13 mouse cellular contexts compared by ENCODE assay signal in the genomic region with DNA sequence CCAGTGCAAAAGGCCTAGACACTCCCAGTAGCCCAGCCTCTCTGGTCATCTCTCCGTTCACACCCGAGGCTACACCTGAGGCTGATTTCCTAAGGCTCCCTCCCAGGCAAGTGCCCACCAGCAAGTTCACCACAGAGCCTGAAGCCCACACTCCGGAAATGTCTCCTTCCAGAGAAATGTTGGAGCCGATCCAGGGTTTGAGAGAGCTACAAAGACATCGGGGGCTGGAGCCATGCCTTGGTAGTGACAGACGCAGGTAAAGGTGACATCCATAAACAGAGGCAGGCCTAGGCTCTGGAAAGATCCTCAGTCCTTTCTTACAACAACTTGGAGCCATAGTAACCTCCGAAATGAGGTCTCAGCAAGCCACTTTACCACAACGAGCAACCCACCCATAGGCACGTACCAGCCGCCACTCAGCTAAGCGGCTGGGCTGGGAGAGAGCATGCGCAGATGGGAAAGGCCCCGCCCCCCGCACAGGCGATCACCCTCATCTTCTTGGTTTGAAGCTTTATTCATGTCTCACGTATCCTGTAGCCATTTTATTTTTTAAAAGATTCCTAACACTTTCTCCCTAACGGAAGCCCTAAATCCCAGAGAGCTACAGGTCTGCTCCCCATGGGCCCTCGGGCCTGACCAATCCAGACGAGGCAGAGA. TPM values are rescaled to one million over a fixed set of nuclear protein-coding genes. Genes with fewer than 3 reads are reported as not detected.
DNase-seq lines count a peak whose midpoint lies in the region; ATAC-seq and TF ChIP-seq lines count a peak whose summit lies in the region.
"Had no signal": no experiment of that assay in that cellular context is flagged by ENCODE, and none has a peak within 500 bp of the region (broad histone marks: within the 10 kb centered on the region; RNA-seq: fewer than 3 reads in every experiment).

No protein-coding gene starts in this region.

- ATAC-seq in forebrain, embryonic 12.5 days (ENCODE audit: low FRiP score), result 0 out of 2 replicates have a peak, but pooled peaks have one; percentile 24
- ATAC-seq in forebrain, embryonic 11.5 days (replicated peaks; ENCODE audit: low FRiP score), result no peak
- ATAC-seq in stomach, embryonic 16.5 days (ENCODE audit: insufficient read depth, low FRiP score), result no peak
- ATAC-seq in stomach, postnatal 0 days (ENCODE audit: low FRiP score, low TSS enrichment), result no peak
- no peak for ATAC-seq in hindbrain, postnatal 0 days

- WGBS in forebrain, embryonic 12.5 days, result 71% methylated on average over 19 of the region's 19 CpGs
- 73% methylated on average over 19 of the region's 19 CpGs for WGBS in forebrain, embryonic 11.5 days
- WGBS in stomach, embryonic 16.5 days, result 74% methylated on average over 19 of the region's 19 CpGs
- 75% methylated on average over 19 of the region's 19 CpGs for WGBS in stomach, postnatal 0 days
- 67% methylated on average over 19 of the region's 19 CpGs for WGBS in hindbrain, postnatal 0 days

- peaks cover 59% of the 10 kb centered on the region for H3K36me3 ChIP-seq in forebrain, embryonic 12.5 days (replicated peaks)
- peaks cover 14% of the 10 kb centered on the region for H3K36me3 ChIP-seq in forebrain, embryonic 11.5 days (ENCODE audit: control insufficient read depth, insufficient read depth, low read length)
- H3K36me3 ChIP-seq in stomach, embryonic 16.5 days (ENCODE audit: control insufficient read depth, insufficient read depth, low read length), result peaks cover 32% of the 10 kb centered on the region
- H3K36me3 ChIP-seq in stomach, postnatal 0 days (ENCODE audit: control insufficient read depth, insufficient read depth, low read length), result peaks cover 26% of the 10 kb centered on the region
- peaks cover 32% of the 10 kb centered on the region for H3K36me3 ChIP-seq in hindbrain, postnatal 0 days (ENCODE audit: insufficient read depth, low read length)

- intact Hi-C loops in gastrocnemius, adult 2 months (cut with DNase I), result no loop called here

- no peaks in the 10 kb centered on the region for H3K27me3 ChIP-seq in forebrain, embryonic 12.5 days
- no peaks in the 10 kb centered on the region for H3K27me3 ChIP-seq in forebrain, embryonic 11.5 days (ENCODE audit: control insufficient read depth, insufficient read depth, low read length)
- H3K27me3 ChIP-seq in stomach, embryonic 16.5 days (ENCODE audit: control insufficient read depth, insufficient read depth, low read length), result no peaks in the 10 kb centered on the region
- no peaks in the 10 kb centered on the region for H3K27me3 ChIP-seq in stomach, postnatal 0 days (ENCODE audit: control insufficient read depth, insufficient read depth, low read length)
- no peaks in the 10 kb centered on the region for H3K27me3 ChIP-seq in hindbrain, postnatal 0 days (ENCODE audit: insufficient read depth, low read length)
- H3K27me3 ChIP-seq: lung, embryonic 15.5 days had no signal

- no peaks in the 10 kb centered on the region for H3K9me3 ChIP-seq in forebrain, embryonic 12.5 days
- no peaks in the 10 kb centered on the region for H3K9me3 ChIP-seq in forebrain, embryonic 11.5 days (ENCODE audit: control insufficient read depth, low read length)
- H3K9me3 ChIP-seq in stomach, embryonic 16.5 days (replicated peaks; ENCODE audit: control insufficient read depth, low read length), result no peaks in the 10 kb centered on the region
- no peaks in the 10 kb centered on the region for H3K9me3 ChIP-seq in stomach, postnatal 0 days (ENCODE audit: control insufficient read depth, low read length)
- no peaks in the 10 kb centered on the region for H3K9me3 ChIP-seq in hindbrain, postnatal 0 days (ENCODE audit: low read length)
- H3K9me3 ChIP-seq: lung, embryonic 15.5 days had no signal

- no peak overlapping the region for H3K4me3 ChIP-seq in forebrain, embryonic 12.5 days (replicated peaks)
- H3K4me3 ChIP-seq in forebrain, embryonic 11.5 days (ENCODE audit: low read depth, low read length), result no peak overlapping the region
- no peak overlapping the region for H3K4me3 ChIP-seq in stomach, embryonic 16.5 days (replicated peaks; ENCODE audit: low read length)
- H3K4me3 ChIP-seq in stomach, postnatal 0 days (ENCODE audit: low read depth, low read length), result no peak overlapping the region
- no peak overlapping the region for H3K4me3 ChIP-seq in hindbrain, postnatal 0 days (ENCODE audit: low read length)
- no peak overlapping the region for H3K4me3 ChIP-seq in gastrocnemius, adult 2 months
- H3K4me3 ChIP-seq: lung, embryonic 15.5 days; myocyte had no signal

- no peak for DNase-seq in forebrain, embryonic 11.5 days (ENCODE audit: low spot score)
- no peak for DNase-seq in stomach, postnatal 0 days (ENCODE audit: low spot score)
- DNase-seq in hindbrain, postnatal 0 days (ENCODE audit: low spot score), result peak; percentile 39
- peak; percentile 63 for DNase-seq in testis, postnatal 14 days (ENCODE audit: low spot score)
- DNase-seq in gastrocnemius, adult 2 months, result no peak
- no peak for DNase-seq in spleen, adult 12 weeks (ENCODE audit: low spot score)
- DNase-seq: gastrocnemius, postnatal 10 days; kidney, adult 2 months; right cerebral cortex, postnatal 25 days had no signal

- H3K9ac ChIP-seq in forebrain, embryonic 12.5 days, result no peak overlapping the region
- H3K9ac ChIP-seq in forebrain, embryonic 11.5 days (ENCODE audit: low read length), result no peak overlapping the region
- 0 out of 2 replicates have a peak overlapping the region, but pooled peaks have one; percentile 26 for H3K9ac ChIP-seq in stomach, embryonic 16.5 days (ENCODE audit: low read length)
- H3K9ac ChIP-seq in stomach, postnatal 0 days (ENCODE audit: low read length), result no peak overlapping the region
- no peak overlapping the region for H3K9ac ChIP-seq in hindbrain, postnatal 0 days (replicated peaks; ENCODE audit: low read length)
- H3K9ac ChIP-seq: lung, embryonic 15.5 days had no signal

- H3K4me1 ChIP-seq in forebrain, embryonic 12.5 days, result no peaks in the 10 kb centered on the region
- H3K4me1 ChIP-seq in forebrain, embryonic 11.5 days (replicated peaks; ENCODE audit: control insufficient read depth, insufficient read depth, low read length), result no peaks in the 10 kb centered on the region
- H3K4me1 ChIP-seq in stomach, embryonic 16.5 days (ENCODE audit: control insufficient read depth, insufficient read depth, low read length), result 0 out of 2 replicates have a peak, but pooled peaks cover 3% of the 10 kb centered on the region
- H3K4me1 ChIP-seq in stomach, postnatal 0 days (replicated peaks; ENCODE audit: control insufficient read depth, insufficient read depth), result no peaks in the 10 kb centered on the region
- H3K4me1 ChIP-seq in hindbrain, postnatal 0 days (ENCODE audit: insufficient read depth, low read length), result no peaks in the 10 kb centered on the region
- H3K4me1 ChIP-seq: lung, embryonic 15.5 days had no signal

- TF ChIP-seq CTCF in stomach, postnatal 0 days (IDR thresholded peaks at IDR 0.05; ENCODE audit: low read depth), result no peak
- TF ChIP-seq CTCF in hindbrain, postnatal 0 days (IDR thresholded peaks at IDR 0.05; ENCODE audit: low read depth), result no peak
- no peak for TF ChIP-seq CTCF in gastrocnemius, adult 2 months (IDR thresholded peaks at IDR 0.05)

- H3K4me2 ChIP-seq in forebrain, embryonic 12.5 days, result no peak overlapping the region
- H3K4me2 ChIP-seq in forebrain, embryonic 11.5 days (ENCODE audit: low read depth, low read length, severe bottlenecking), result no peak overlapping the region
- H3K4me2 ChIP-seq in stomach, embryonic 16.5 days (ENCODE audit: low read depth, low read length), result no peak overlapping the region
- no peak overlapping the region for H3K4me2 ChIP-seq in stomach, postnatal 0 days (replicated peaks; ENCODE audit: low read depth)
- no peak overlapping the region for H3K4me2 ChIP-seq in hindbrain, postnatal 0 days (ENCODE audit: low read depth, low read length)
- H3K4me2 ChIP-seq: lung, embryonic 15.5 days had no signal

- no peak for TF ChIP-seq EP300 in stomach, postnatal 0 days (optimal IDR thresholded peaks at IDR 0.05)

- 0 out of 2 replicates have a peak overlapping the region, but pooled peaks have one; percentile 33 for H3K27ac ChIP-seq in forebrain, embryonic 12.5 days
- H3K27ac ChIP-seq in forebrain, embryonic 11.5 days (ENCODE audit: low read depth, low read length), result no peak overlapping the region
- no peak overlapping the region for H3K27ac ChIP-seq in stomach, embryonic 16.5 days (ENCODE audit: low read length)
- H3K27ac ChIP-seq in stomach, postnatal 0 days (replicated peaks), result no peak overlapping the region
- peak overlapping the region; percentile 9; the same call in 1 of the 2 replicates for H3K27ac ChIP-seq in hindbrain, postnatal 0 days
- no peak overlapping the region for H3K27ac ChIP-seq in gastrocnemius, adult 2 months
- H3K27ac ChIP-seq: lung, embryonic 15.5 days had no signal

RNA-seq across cellular contexts. Expression of gene Ppif, which starts 28.5 kb away (rescaled TPM):
- 32.4 and 35.6 TPM in 2 replicates for polyA plus RNA-seq in forebrain, embryonic 12.5 days (2016; fragmentation: Nextera tagmentation; extraction: Ambion mirVana)
- polyA plus RNA-seq in forebrain, embryonic 11.5 days (2014; fragmentation: Nextera tagmentation; extraction: Ambion mirVana), result 34.8 and 38.4 TPM in 2 replicates
- polyA plus RNA-seq in stomach, embryonic 16.5 days (2015; fragmentation: Nextera tagmentation; extraction: Ambion mirVana), result 47.7 and 69.3 TPM in 2 replicates
- 66.1 and 74.6 TPM in 2 replicates for polyA plus RNA-seq in stomach, postnatal 0 days (2015; fragmentation: Nextera tagmentation; extraction: Ambion mirVana)
- 55.3 and 55.4 TPM in 2 replicates for total RNA-seq in hindbrain, postnatal 0 days (2014; rRNA removed)
- polyA plus RNA-seq in hindbrain, postnatal 0 days (2015; fragmentation: Nextera tagmentation; extraction: Ambion mirVana), result 46.1 and 46.7 TPM in 2 replicates
- total RNA-seq in gastrocnemius, adult 2 months (2021), result 10 to 100 TPM; 26.0 to 43.4 TPM

Comparison
In these comparisons a context has a peak if more than half of its experiments do, and no peak if none do; other contexts are left out.
1. H3K27ac ChIP-seq: peak in forebrain, embryonic 12.5 days (single experiment) and hindbrain, postnatal 0 days (single experiment); none in forebrain, embryonic 11.5 days (single experiment), stomach, embryonic 16.5 days (single experiment), stomach, postnatal 0 days (single experiment) and gastrocnemius, adult 2 months (single experiment).
2. DNase-seq: peak in hindbrain, postnatal 0 days (single experiment) and testis, postnatal 14 days (single experiment); none in forebrain, embryonic 11.5 days (single experiment), stomach, postnatal 0 days (single experiment), gastrocnemius, adult 2 months (single experiment) and spleen, adult 12 weeks (single experiment).